Mouse (Mus musculus): Measurements from ENCODE around the gene Gbx2. TPM values are rescaled to one million over a fixed set of nuclear protein-coding genes. Genes with fewer than 3 reads are reported as not detected.

Gbx2 gene
- polyA plus RNA-seq, 2 experiments: 0.55 to 0.58 TPM

DNA sequence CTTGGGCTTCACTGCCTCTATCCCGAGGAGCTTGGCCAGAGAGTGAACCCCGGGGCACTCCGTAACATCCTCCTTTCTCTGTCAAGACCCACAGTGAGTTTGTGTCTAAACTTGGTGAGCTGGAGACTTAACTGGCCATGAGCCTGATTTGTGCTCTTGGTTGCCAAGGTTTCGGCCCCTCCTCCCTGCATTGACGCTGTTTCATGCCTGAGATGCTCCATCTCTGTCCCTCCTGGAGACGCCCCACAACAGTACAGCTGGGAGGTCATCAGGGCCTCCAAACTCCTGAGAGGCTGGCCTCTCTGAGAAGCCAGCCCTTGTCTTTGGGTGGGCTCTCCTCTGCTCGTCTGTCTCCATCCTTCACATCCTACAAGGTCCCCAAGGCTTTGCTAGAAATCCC lies 38.7 kb downstream of the Gbx2 start:
- TF ChIP-seq CTCF (IDR thresholded peaks at IDR 0.05; ENCODE audit: low read depth): no peak
- Histone ChIP-seq H3K27me3 (ENCODE audit: control insufficient read depth, insufficient read depth, low read length) (no peaks in the 10 kb centered on the region), H3K4me3 (ENCODE audit: insufficient read depth in 1 of 2, low read depth in 2 of 2, low read length in 2 of 2) (no peak overlapping the region), H3K27ac (no peak overlapping the region), H3K36me3 (replicated peaks; ENCODE audit: control insufficient read depth, insufficient read depth, low read depth) (no peaks in the 10 kb centered on the region), H3K9me3 (ENCODE audit: control insufficient read depth, low read length) (no peaks in the 10 kb centered on the region), H3K4me2 (ENCODE audit: low read depth) (no peak overlapping the region), H3K4me1 (replicated peaks; ENCODE audit: control insufficient read depth in 2 of 2, insufficient read depth in 2 of 2, low read length in 1 of 2) (no peaks in the 10 kb centered on the region), H3K9ac (replicated peaks) (no peak overlapping the region)
- ATAC-seq (ENCODE audit: insufficient read depth) (no peak), DNase-seq (ENCODE audit: low read depth in 3 of 3, low spot score in 3 of 3) (no peak)
- 61% methylated on average over 7 of the region's 7 CpGs for WGBS (ENCODE audit: insufficient replicate concordance)

- H3K4me1 ChIP-seq (replicated peaks; ENCODE audit: control insufficient read depth in 2 of 2, insufficient read depth in 2 of 2, low read length in 1 of 2): no peaks in the 10 kb centered on the region
- TF ChIP-seq CTCF (IDR thresholded peaks at IDR 0.05; ENCODE audit: low read depth): no peak
- TF ChIP-seq EP300 (IDR thresholded peaks at IDR 0.05; ENCODE audit: low read depth): no peak
- no peak overlapping the region for H3K9ac ChIP-seq (replicated peaks)
- no peak overlapping the region for H3K4me2 ChIP-seq (ENCODE audit: low read depth)
- no peak for DNase-seq (ENCODE audit: low read depth in 3 of 3, low spot score in 3 of 3)
- H3K27ac ChIP-seq: no peak overlapping the region
- no peaks in the 10 kb centered on the region for H3K27me3 ChIP-seq (ENCODE audit: control insufficient read depth, insufficient read depth, low read length)
- ATAC-seq (ENCODE audit: insufficient read depth): no peak
- no peak overlapping the region for H3K4me3 ChIP-seq (ENCODE audit: insufficient read depth in 1 of 2, low read depth in 2 of 2, low read length in 2 of 2)
- no peaks in the 10 kb centered on the region for H3K36me3 ChIP-seq (replicated peaks; ENCODE audit: control insufficient read depth, insufficient read depth, low read depth)
- H3K9me3 ChIP-seq (ENCODE audit: control insufficient read depth, low read length): no peaks in the 10 kb centered on the region
- 29% methylated on average over 6 of the region's 6 CpGs for WGBS (ENCODE audit: insufficient replicate concordance)
Observed at GRCm38 (mm10) chr1:89891400-89891799, 39.6 kb downstream of the Gbx2 start.

- Histone ChIP-seq H3K36me3 (replicated peaks; ENCODE audit: control insufficient read depth, insufficient read depth, low read depth) (no peaks in the 10 kb centered on the region), H3K4me2 (ENCODE audit: low read depth) (no peak overlapping the region), H3K9me3 (ENCODE audit: control insufficient read depth, low read length) (no peaks in the 10 kb centered on the region), H3K9ac (replicated peaks) (no peak overlapping the region), H3K4me3 (ENCODE audit: insufficient read depth in 1 of 2, low read depth in 2 of 2, low read length in 2 of 2) (no peak overlapping the region), H3K4me1 (replicated peaks; ENCODE audit: control insufficient read depth in 2 of 2, insufficient read depth in 2 of 2, low read length in 1 of 2) (no peaks in the 10 kb centered on the region), H3K27ac (no peak overlapping the region), H3K27me3 (ENCODE audit: control insufficient read depth, insufficient read depth, low read length) (no peaks in the 10 kb centered on the region)
- WGBS (ENCODE audit: insufficient replicate concordance): 63% methylated on average over 4 of the region's 4 CpGs
- DNase-seq (ENCODE audit: low read depth in 3 of 3, low spot score in 3 of 3): no peak
- ATAC-seq (ENCODE audit: insufficient read depth): no peak
- TF ChIP-seq CTCF (IDR thresholded peaks at IDR 0.05; ENCODE audit: low read depth) (no peak), EP300 (IDR thresholded peaks at IDR 0.05; ENCODE audit: low read depth) (no peak)
Observed at GRCm38 (mm10) chr1:89885696-89886095, 45.3 kb downstream of the Gbx2 start.

- no peak for ATAC-seq (ENCODE audit: insufficient read depth)
- H3K27ac ChIP-seq: no peak overlapping the region
- TF ChIP-seq EP300 (IDR thresholded peaks at IDR 0.05; ENCODE audit: low read depth): no peak
- no peak for TF ChIP-seq CTCF (IDR thresholded peaks at IDR 0.05; ENCODE audit: low read depth)
- H3K9me3 ChIP-seq (ENCODE audit: control insufficient read depth, low read length): no peaks in the 10 kb centered on the region
- H3K9ac ChIP-seq (replicated peaks): no peak overlapping the region
- H3K4me3 ChIP-seq (ENCODE audit: insufficient read depth in 1 of 2, low read depth in 2 of 2, low read length in 2 of 2): no peak overlapping the region
- no peak overlapping the region for H3K4me2 ChIP-seq (ENCODE audit: low read depth)
- 69% methylated on average over 8 of the region's 8 CpGs for WGBS (ENCODE audit: insufficient replicate concordance)
- H3K4me1 ChIP-seq (replicated peaks; ENCODE audit: control insufficient read depth in 2 of 2, insufficient read depth in 2 of 2, low read length in 1 of 2): no peaks in the 10 kb centered on the region
- H3K27me3 ChIP-seq (ENCODE audit: control insufficient read depth, insufficient read depth, low read length): no peaks in the 10 kb centered on the region
- no peak for DNase-seq (ENCODE audit: low read depth in 3 of 3, low spot score in 3 of 3)
- H3K36me3 ChIP-seq (replicated peaks; ENCODE audit: control insufficient read depth, insufficient read depth, low read depth): no peaks in the 10 kb centered on the region
Observed at GRCm38 (mm10) chr1:89884335-89884734, 46.6 kb downstream of the Gbx2 start.

- ATAC-seq (ENCODE audit: insufficient read depth) (no peak), DNase-seq (ENCODE audit: low read depth in 3 of 3, low spot score in 3 of 3) (no peak)
- no peaks in the 10 kb centered on the region; a peak in 1 of 4 replicates for H3K4me1 ChIP-seq (replicated peaks; ENCODE audit: control insufficient read depth in 2 of 2, insufficient read depth in 2 of 2, low read length in 1 of 2)
- TF ChIP-seq CTCF (IDR thresholded peaks at IDR 0.05; ENCODE audit: low read depth) (no peak), EP300 (IDR thresholded peaks at IDR 0.05; ENCODE audit: low read depth) (no peak)
- no peak overlapping the region for H3K27ac ChIP-seq
- no peak overlapping the region for H3K9ac ChIP-seq (replicated peaks)
- WGBS (ENCODE audit: insufficient replicate concordance): 70% methylated on average over 10 of the region's 10 CpGs
- H3K4me2 ChIP-seq (ENCODE audit: low read depth): no peak overlapping the region
- H3K9me3 ChIP-seq (ENCODE audit: control insufficient read depth, low read length): no peaks in the 10 kb centered on the region
- H3K4me3 ChIP-seq (ENCODE audit: insufficient read depth in 1 of 2, low read depth in 2 of 2, low read length in 2 of 2): no peak overlapping the region
- H3K27me3 ChIP-seq (ENCODE audit: control insufficient read depth, insufficient read depth, low read length): no peaks in the 10 kb centered on the region
- H3K36me3 ChIP-seq (replicated peaks; ENCODE audit: control insufficient read depth, insufficient read depth, low read depth): no peaks in the 10 kb centered on the region
Observed at GRCm38 (mm10) chr1:89880834-89881233, 50.1 kb downstream of the Gbx2 start.

Data from liver, embryonic 14.5 days (tissue).